Mouse (Mus musculus): Measurements from ENCODE around the gene Ngef. TPM values are rescaled to one million over a fixed set of nuclear protein-coding genes. Genes with fewer than 3 reads are reported as not detected.

Ngef gene
- total RNA-seq (2021) = 10 to 100 TPM; 91.3 to 99.4 TPM

DNA sequence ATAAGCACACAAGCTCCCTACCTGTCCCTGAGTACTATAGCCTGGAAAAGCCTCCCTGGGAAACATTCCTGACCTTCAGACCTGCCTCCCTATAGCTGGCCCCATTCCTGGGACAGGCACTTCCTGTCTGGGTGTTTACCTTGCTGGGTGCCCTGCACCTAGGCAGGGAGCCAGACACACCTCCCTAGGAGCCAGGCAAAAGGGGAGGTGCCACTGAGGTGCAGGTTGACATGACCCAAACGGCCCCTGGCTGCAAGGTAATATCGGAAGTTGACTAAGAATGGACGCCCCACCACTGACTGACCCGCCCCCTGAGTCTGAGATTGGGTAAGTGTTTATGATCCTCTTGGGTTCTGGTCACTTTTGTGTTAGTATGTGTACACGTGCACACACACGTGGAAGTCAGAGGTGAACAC is at the start of gene Ngef:
TSS of gene Ngef (minus strand) at position 71 of the 416 bp plus-strand sequence.
- no peak for DNase-seq

DNA sequence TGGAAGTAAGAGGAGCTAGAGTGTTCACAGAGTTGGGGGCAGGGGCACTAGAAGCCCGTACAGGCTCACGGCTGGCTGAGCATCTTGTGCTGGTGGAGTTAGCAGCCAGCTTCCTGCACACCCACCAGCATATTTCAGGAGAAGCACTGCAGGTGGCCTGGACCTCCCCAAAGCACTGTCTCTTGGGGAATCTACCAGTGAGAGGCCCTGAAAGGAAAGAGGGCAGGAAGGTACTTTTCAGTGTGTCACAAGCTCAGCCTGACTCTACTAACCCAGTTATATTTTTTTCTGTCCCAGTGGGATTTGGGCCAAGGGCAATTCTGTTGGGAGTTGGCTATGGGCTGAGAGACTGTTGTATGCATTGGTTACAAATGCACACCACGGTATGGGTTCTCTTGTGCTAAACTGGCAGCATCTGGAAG is 48.2 kb upstream of the Ngef start:
- DNase-seq = no peak

GRCm38 (mm10) chr1:87621146-87621857 is 47.6 kb upstream of the Ngef start:
- DNase-seq = no peak

DNA sequence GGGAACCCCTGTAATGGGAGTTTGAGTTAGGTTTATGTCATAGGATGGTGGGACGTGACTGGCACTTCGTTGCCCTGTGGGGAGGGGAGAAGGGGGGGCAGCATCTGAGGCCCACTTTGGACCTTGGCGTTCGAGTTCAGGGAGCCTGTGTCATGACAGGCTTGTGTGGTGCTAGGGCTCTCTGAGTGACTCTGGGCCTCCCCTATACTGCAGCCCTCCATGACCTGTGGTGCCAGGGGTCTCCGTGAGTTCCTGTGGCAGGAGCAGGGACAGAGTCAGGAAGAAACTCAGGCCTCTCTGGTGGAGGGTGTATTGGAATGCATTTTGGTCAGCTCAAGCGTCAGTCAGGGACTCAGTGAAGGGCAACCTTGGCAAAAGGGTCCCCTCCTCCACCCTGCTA is 47.0 kb upstream of the Ngef start:
- no peak for DNase-seq

- DNase-seq = no peak
These were observed 46.6 kb upstream of the Ngef start, which contains the start of gene Inpp5d for GRCm38 (mm10) chr1:87620211-87620668. Inpp5d (plus strand) TSS chr1:87620312.

- no peak for DNase-seq
These were observed 41.1 kb upstream of the Ngef start for GRCm38 (mm10) chr1:87614576-87615295.

GRCm38 (mm10) chr1:87608416-87609046 is 34.9 kb upstream of the Ngef start:
- peak in 1 of 2 experiments; percentile 21 for DNase-seq

DNA sequence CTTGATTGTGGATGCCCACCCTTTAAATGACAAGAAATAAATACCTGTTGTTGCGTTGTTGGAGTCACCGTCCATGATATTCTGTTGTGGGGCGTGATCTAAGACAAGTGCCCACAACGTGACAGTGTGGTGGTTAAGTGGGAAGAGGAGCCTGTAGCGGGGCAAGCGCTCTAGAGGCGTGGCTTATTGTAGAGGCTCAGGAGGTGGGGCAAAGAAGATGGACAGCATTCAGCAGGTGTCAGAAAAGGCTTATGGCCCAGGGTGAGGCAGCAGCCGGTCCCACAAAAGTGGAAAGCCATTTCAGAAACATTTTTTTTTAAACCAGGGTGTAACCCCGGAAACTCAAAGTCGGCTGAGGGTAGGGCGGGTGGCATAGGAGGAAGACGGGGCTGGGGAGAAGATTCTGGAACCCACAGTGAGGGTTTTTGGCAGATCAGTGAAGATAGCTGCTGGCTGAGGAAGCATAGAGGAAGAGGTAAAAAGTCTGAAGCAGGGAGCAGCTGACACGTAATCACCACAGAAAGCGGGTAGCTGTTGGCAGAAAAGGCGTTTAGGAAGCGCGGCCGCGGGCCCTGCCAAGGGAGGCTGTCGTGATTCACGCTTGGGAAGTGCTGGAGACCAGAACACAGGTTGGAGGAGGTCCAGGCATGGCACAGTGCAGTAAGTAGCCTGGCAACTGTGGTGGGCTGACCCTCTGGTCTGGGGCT is 33.9 kb upstream of the Ngef start:
- DNase-seq = peak; percentile 67 to 70

DNA sequence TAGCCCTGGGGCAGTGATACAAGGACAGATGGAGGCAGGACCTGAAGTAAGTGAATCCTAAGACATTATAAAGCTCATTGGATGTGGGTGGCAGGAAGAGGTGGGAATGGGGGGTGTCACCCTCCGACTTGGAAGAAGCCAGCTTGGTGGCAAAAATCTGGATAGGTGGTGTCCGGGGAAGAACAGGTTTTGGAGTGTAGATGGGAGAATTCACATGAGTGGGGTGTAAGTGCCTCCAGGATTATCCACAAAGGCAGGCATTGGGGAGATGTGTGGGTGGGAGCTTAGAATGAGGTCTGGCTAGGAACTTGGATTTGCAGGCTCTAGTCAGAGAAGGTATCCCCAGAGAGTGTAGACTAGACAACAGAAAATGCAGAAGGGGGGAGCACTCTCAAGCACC is 31.6 kb upstream of the Ngef start:
- no peak for DNase-seq

DNA sequence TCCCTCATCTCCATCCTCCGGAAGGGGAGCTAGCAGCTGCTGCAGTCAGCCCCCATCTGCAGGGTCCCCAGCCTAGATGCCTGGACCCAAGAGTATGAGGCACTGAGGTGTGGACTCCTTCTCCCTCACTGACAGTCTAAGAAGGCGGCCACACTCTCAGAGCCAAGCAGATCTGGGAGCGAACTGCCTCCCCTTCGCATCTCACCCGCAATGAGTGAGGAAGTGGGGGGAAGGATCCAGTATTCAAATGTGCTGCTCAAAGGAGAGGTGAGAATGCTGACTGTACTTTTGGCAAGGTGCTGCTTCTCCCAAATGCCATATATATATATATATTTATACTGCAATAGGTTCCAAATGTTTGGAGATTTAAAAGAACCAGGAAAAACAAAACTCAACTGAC is 29.7 kb upstream of the Ngef start:
- no peak for DNase-seq

GRCm38 (mm10) chr1:87601801-87602200 is 28.1 kb upstream of the Ngef start:
- no peak for DNase-seq

GRCm38 (mm10) chr1:87600533-87600932 is 26.9 kb upstream of the Ngef start:
- no peak for DNase-seq

DNA sequence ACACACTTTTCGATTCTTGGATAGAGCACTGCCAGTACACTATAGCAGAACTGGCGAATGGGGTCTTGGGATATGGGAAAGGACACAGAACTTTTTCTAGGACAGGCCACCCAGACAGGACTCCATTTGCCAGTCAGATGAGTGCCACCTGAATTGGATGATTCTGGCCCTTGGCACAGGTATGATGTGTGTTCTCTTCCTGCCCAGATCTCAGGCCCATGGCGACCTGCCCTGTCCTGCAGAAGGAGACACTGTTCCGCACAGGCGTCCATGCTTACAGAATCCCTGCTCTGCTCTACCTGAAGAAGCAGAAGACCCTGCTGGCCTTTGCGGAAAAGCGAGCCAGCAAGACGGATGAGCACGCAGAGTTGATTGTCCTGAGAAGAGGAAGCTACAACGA is 21.0 kb upstream of the Ngef start:
- DNase-seq = no peak

DNA sequence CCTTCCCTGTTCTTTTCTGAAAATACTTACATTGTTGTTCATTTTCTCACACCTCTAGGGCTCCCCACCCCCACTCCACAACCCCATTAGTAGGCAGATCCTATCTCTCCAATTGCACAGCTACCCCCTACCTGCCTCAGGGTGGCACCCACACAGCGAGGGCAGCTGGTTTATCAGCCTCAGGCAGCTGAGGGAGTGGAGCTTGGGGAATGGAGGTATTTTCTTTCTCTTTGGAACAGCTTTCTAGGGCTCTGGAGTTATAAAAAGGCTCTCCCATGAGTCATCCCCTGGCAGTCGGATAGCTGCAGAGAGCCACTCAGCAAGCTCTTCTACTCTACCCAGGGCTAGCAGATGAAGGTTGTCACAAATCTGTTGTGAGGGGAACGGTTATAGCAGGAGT is 20.6 kb upstream of the Ngef start:
- DNase-seq = peak; percentile 16 to 26

DNA sequence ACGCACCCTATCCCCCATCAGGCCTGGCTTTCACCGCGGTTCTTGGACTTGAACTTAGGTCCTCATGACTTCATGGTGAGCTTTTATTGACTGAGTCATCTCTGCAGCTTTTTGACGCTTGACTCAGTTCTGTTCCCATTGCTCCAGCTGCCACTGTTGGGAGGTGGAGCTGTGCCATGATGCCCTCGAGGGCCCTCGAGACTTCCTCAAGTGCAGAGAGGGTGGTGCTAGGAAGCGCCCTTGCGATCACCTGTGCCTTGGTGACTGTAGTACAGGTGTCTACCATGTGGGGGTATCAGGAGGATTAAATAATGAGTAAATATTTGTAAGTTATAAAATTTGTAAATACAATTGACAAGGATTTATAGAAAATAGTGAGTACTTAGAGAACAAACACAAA is 16.3 kb upstream of the Ngef start:
- no peak for DNase-seq

GRCm38 (mm10) chr1:87589162-87589561 is 15.5 kb upstream of the Ngef start:
- no peak for DNase-seq

DNA sequence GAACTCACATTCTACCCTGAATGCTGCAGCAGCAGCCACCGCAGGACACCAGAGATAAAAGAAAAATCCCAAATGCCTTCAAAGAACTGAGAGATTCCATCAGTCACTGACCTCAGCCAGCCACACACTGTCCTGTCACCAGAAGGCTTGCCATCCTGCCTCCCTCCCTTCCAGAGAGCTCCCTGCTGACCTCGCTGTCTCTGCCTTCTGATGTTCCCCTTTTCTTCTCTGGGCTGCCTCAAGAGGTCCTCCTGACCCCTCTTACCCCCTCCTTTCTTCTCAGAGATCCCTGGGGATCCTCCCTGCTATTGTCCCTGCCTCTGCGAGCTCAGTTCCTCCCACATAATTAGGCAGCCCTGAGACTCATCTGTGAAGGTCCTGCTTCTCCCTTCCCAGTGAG is 7.2 kb upstream of the Ngef start:
- no peak for DNase-seq

GRCm38 (mm10) chr1:87578965-87579364 is 5.3 kb upstream of the Ngef start:
- no peak for DNase-seq

DNA sequence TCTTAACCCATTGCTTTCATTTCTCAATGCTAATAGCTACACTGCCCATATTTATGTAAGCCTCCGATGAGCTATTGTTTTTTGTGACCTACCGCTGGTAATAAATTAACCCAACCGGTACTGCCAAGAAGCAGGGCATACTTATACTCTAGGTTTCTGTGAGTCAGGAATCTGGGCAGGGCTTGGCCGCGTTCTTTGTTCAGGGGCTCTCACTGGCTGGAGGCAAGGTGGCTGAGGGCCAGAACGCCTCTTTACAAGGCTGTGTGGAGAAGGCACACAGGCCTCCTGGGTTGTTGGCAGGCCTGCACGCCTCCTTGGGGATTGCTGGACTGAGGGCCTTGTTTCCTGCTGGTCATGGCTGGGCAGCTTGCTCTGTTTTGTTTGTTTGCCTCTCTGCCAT is 1.1 kb upstream of the Ngef start:
- DNase-seq = peak; percentile 15 to 63

DNA sequence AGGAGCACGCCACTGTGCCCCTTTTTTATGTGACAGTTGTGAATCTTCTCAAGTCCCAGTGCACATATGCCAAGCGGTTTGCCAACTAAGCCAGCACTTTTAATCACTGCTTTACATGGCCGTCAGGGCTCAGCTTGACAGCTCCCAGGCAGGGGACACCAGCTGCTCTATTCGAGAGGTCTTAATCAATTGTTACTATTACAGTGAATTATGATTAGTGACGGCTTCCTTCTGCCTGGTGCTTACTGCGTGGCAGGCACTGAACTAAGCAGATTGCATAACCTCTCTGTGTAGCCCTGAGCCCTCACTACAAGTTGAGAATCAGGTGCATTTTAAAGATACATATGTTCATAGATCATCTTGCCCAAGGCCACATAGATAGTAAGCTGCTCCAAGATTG is 683 bp upstream of the Ngef start:
- DNase-seq = peak; percentile 5 to 9

DNA sequence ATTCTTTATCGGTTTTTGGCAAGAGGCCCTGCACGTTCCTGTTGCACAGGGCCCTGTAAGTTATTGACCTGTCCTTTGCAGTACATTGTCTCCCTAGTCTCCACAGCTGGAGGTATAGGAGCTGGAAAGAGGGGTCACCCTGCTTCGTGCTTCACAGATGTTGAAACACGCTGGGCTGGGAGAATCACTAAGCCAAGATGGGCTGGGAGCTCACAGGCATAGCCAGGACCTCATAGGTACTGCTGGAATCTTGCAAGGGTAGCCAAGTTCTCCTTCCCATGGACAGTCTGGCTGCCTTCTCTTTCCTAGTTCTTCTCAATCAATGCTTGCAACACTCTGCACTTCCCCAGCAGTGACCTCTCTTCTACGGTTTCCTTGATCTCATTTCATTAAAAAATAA is 409 bp downstream of the Ngef start:
- DNase-seq = no peak

DNA sequence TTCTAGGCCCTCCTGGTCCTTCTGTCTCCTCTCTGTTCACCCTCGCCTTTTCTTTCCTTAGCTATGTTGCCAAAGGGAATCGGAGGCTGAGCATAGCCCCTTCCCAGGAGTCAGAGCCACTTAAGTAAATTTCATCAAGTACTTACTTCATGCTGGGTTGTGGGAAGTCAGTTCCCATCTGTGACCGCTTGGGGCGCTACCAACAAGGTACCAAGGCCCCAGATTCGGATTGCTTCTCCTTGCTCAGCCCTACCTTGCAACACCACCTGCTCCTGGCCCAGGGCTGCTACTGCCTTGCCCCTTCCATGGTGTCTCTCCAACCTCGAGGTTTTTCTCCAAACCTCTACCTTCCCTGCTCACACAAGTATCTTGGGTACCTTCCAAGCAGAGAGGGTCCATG is 5.3 kb downstream of the Ngef start:
- no peak for DNase-seq

DNA sequence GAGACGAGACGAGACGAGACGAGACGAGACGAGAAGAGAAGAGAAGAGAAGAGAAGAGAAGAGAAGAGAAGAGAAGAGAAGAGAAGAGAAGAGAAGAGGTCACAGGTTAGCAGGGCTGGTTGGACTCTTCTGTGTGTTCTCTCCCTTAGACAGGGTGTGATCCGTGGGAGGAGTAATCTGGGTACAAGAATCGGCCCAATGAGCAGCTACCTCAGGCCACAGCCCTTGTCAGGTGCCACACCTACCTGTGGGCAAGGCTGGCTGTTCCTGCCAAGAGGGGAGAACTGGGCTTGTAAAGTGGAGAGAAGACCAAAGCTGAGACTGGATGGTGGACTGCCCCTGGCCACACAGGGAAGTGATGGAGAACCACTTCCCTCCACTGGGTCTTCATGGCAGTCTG is 7.9 kb downstream of the Ngef start:
- DNase-seq = no peak
